Mouse (Mus musculus): ENCODE data around the gene Arhgap24.

Arhgap24 gene

DNA sequence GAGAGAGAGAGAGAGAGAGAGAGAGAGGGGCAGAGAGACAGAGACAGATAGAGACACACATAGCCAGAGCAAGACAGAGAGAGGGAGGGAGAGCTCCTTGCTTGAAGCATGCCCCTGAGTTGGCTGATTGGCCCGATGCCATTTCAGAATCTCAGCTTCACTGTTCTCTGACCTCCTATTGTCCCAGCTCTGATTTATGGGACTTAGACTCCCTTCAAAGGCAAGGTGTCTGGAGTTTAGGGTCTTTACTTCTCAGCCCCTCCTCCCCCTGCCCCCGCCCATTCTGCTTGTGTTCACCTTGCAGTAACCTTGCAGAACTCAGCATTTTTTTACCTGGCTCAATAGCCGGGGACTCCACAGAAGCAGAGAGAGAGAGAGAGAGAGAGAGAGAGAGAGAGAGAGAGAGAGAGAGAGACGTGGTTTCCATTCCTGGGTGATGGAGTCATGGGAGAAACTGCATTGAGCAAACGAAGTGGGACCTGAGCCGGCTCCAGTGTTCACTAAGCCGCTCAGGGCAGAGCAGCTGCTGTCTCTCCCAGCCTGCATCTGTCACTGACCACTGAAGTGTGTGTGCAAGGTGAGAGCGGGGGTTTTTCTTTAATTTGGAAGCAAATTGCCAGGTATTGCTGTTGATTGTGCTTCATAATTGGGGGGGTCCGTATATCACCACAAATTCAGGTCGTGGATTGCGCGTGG, 287.3 kb downstream of the Arhgap24 start:
- in situ Hi-C loops (cut with MboI; ENCODE audit: unreplicated experiment in 2 of 2): loop anchor here in 1 of 2 experiments (5.0 to 10.0 kb wide), 2 partner anchors 344 to 561 kb away; no protein-coding TSS in a partner anchor

DNA sequence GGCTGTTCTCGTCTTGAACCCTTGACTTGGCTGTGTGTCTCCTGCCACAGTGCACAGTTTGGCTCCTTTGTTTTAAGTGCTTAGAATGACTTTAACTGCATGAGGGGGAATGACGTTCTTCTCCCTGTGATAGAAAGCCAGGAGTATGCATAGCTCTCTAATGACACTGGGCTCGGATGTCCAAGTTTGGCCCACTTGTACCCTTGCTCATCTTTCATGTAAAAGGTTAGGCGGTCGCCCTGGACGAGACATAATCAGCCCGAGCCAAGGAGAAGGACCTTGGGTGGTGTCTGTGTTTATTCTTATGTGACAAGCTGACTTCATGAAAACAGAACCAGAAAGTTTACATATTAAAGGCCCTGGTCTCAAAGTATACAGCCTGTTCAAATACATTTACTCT, 289.4 kb downstream of the Arhgap24 start:
- in situ Hi-C loops (cut with MboI; ENCODE audit: unreplicated experiment in 2 of 2): no loop called here

DNA sequence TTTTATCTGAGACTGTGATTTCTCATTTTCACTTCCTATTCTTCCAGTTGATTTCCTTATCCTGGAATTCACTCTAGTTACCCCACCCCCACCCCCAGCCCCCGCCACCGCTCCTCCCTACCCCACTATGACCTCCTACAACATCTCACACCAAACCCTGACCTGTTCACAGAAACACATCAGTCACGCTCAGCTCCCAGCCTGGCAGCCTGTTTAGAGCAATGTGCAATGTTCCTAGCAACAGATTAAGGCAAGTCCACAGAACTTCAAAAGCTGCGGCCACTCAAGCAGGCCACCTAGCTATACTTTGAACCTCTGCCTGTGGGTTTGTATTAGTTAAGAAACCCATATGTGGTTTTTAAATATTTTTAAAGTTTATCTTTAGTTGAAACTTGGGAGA, 293.3 kb downstream of the Arhgap24 start:
- in situ Hi-C loops (cut with MboI; ENCODE audit: unreplicated experiment in 2 of 2): no loop called here

DNA sequence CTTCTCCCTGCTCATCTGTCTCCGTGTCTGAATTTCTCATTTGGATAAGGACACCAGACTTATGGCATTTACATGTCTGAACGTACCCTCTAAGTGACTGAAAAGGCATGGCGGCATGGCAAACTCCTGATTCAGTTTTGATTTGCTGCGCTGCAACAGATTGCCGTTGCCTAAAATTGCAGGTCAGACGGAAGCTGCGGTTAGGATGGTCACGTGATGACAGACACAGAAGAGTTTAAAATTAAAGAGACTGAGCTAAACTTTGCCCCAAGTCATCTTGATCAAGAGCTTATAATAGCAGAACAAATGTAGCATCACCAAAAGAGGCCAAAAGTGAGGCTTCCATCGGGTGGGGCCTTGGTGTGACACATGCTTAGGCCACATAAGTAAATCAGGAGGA, 296.1 kb downstream of the Arhgap24 start:
- in situ Hi-C loops (cut with MboI; ENCODE audit: unreplicated experiment in 2 of 2): no loop called here

DNA sequence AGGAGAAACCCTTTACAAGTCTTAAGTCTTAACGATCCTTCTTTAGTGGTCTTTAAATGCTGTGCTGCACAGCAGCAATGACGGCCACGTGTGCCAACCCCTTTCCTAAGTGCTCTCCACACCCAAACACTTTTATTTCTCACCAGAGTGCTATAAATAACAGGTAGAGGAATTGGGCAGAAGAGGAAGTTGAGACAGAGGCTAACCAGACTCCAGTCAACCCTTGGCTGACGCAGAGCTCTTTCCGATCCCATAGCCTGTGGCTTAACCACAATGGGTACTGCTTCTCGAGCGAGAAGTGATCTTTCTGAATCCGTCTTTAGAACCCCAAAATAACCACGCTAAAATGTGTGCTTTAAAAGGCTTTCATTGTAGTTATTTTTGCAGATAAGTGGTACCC, 296.7 kb downstream of the Arhgap24 start:
- in situ Hi-C loops (cut with MboI; ENCODE audit: unreplicated experiment in 2 of 2): no loop called here

DNA sequence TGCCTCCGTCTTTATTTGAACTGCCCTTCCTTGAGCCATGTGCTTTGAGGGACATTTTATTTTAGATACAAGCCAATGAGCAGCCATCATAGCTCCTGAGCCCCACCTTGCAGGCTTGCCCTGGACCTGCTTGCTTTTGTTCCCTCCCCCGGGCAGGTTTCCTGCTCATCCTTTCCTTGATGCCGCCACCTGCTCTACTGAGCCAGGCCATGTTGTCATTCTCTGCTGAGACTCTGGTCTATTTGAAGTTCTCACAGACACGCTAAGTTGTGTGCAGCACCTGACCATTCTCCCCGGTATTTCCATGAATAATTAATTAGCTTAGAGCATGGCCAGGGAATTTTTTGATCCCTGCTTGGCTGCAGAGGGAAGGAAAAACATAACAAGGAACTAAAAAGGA, 297.1 kb downstream of the Arhgap24 start:
- in situ Hi-C loops (cut with MboI; ENCODE audit: unreplicated experiment in 2 of 2): no loop called here

DNA sequence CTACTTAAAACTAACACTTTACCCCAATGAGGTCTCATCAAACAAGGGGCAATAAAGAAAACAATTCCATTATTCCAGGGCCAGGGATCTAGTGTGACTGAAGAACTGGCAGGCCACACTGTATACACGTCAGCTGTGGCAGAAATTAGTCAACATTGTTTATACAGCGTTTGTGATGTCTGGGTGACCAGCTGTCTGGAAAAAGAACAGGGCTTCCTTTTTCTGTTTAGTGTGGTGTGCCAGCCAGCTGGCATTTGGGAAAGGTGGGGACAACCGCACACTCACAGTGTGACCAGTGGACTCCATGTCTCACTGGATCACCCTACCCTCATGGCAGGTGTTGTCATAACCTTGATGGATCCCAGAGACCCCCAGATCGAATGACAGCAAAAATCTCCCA, 302.4 kb downstream of the Arhgap24 start:
- in situ Hi-C loops (cut with MboI; ENCODE audit: unreplicated experiment in 2 of 2): no loop called here

DNA sequence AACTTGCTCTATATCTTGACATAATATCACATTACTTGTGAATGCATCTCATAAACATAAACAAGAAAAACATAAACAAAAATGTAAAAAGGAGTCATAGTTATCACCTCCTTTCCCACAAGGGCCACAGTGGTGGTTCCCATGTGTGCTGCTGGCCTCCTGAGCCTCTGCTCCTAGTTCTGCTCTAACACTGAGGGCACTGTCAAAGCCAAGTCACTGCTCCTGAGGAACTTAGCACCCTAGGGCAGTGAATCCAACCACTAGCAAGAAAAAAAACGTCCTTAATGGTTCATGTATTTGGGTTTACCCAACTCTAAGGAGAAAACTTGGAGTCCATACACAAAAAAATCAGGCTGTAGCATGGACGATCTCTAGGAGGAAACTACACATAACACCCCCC, 304.9 kb downstream of the Arhgap24 start:
- in situ Hi-C loops (cut with MboI; ENCODE audit: unreplicated experiment in 2 of 2): loop anchor here in 1 of 2 experiments (5.0 kb wide), 1 partner anchor 56 kb away; no protein-coding TSS in a partner anchor

DNA sequence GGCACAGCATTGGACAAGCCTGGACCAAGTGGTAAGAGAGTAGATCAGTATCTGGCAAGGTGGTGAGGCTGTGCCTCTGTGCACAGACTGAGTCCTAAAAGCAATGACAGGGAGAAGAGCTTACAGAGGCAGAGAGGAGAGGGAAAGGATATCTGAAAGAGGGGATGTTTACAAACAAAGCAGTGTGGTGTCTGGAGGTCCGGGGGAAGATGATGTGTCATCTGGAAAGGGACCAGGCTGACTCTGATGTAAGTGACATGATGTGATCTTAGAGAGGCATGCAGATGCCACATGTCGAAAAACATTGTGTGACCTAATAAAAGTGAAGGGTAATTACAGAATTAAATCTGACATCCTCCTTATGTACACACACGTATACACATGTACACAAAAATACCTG, 307.2 kb downstream of the Arhgap24 start:
- in situ Hi-C loops (cut with MboI; ENCODE audit: unreplicated experiment in 2 of 2): loop anchor here in 1 of 2 experiments (5.0 kb wide), 1 partner anchor 54 kb away; no protein-coding TSS in a partner anchor

DNA sequence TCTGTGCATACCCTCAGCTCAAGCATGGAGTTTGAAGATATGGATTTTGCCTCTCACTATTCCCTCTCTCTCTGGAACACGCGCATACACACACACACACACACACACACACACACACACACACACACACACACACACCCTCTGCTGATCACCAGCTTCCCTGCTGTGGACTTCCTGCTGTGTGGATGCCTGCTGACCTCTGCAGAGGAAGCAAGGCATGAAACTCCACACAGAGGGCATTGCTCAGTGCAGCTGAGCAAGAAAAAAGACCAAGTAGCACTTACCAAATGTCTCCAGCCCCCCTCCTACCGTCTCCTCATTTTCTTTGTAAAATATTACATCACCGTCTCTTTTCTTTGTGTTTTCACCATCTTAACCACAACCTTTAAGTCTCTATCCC, 310.1 kb downstream of the Arhgap24 start:
- in situ Hi-C loops (cut with MboI; ENCODE audit: unreplicated experiment in 2 of 2): no loop called here

DNA sequence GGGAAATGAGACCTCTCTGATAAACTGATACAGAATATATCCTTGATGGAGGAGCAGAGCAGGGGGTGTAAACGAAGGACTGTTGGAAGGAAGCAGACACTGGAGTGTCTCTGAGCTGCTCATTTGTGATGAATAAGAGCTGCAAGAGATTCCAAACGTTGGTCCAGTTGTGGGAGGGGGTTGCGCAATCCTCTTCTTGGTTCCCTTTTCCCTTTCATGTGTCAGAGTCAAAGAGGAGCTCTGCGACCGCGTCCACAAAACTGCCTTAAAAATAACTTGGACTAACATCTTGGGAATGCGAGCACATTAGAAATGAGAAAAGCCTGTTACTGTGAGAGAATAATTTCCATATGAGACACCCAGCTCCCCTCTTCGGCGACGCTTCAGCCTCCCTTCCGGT, 312.3 kb downstream of the Arhgap24 start:
- in situ Hi-C loops (cut with MboI; ENCODE audit: unreplicated experiment in 2 of 2): no loop called here

DNA sequence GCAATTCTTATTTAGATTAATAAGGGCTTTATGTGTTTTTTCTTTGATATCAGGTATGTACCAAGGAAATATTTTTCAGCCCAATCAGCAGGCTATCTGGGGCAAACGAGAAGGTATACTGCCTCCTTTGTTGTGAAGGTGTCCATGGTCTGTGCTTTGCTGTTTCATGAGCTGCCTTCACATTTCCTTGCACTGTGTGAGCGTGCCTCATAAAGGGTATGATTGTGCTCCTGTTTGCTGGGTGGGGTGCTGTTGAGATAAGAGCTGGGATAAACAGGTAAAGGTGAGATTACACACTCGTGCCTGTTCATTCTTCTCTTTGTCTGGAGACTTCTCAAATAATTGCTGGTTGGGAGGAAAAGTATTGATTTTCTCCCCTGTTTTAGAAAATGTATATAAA, 320.3 kb downstream of the Arhgap24 start:
- in situ Hi-C loops (cut with MboI; ENCODE audit: unreplicated experiment in 2 of 2): no loop called here

DNA sequence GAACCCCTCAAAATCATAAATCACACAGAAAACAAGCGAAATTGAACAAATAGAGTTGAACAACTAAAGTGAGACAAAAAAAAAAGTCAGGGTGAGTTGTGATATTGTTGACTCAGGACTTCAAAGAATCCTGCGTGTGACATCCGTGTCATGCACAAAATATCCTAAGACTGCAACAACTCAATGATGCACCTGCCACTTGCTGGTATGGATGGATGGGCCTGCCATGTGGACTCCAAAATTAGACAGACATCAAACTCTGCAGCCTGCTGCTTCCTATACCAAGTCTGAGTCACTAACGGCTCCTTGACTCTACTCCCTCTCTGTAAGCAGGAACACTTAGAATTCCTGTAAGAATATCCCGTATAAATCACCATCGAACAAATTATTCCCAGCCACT, 321.6 kb downstream of the Arhgap24 start:
- in situ Hi-C loops (cut with MboI; ENCODE audit: unreplicated experiment in 2 of 2): no loop called here

DNA sequence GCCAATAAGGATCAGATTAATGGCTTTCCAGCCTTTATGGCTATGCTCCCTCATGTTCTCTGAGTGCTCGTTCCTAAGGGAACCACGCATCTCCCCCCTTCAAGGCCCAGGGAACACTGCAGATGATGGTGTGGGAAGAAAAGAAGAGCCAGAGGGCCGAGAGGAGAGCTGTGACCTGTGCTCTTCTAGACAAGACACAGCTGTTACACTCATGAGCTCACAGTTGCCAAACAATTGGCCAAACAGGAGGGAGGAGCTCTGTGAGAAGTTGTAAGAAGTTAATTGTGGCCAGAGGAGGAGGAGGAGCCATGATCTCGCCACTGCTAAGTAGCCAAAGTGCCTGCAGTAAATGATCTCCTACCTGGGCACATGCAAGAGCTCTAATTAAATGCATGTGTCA, 322.5 kb downstream of the Arhgap24 start:
- in situ Hi-C loops (cut with MboI; ENCODE audit: unreplicated experiment in 2 of 2): no loop called here

DNA sequence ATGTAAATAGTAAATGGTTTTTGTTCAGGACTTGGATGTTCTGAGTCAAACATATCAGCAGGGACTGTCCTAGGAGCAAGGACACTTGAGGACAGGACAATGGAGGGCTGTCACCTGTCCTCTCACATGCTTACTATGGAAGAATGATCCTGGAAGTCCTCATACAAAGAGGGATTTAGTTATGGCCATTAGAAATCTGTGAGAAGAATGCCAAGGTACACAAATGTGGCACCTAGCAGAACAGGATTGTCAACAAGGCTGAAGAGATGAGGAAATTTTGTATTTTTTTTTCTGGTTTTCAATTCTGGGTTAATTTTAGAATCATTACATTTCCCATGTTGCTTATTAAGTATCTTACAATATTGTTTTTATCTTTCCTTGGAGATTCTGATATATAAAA, 326.3 kb downstream of the Arhgap24 start:
- in situ Hi-C loops (cut with MboI; ENCODE audit: unreplicated experiment in 2 of 2): no loop called here

DNA sequence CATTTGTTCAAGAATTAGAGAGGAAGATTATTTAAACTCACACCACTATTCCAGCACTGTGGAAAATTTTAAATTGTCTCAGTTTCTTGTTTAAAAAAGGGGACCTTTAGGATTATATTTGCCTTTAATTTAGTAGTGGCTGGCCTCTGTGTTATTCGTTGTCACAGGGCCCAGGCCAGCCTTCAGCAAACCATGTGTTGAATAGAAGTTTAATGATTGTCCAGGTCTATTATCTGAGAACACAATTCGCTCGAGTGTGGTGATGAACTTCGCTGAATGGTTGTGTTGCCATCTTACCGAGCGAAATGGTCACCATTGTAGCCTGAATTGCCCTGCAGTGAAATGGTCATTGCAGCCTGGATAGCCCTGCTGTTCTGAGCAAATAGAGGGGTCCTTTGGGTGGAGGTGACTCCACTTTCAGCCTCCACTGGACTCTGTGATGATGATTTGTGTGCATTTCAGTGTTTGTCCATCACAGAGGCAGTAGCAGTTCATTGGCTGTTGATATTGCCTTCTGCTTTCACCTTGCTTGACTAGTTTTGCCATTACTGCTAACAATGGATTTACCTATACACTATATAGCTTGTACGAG, 329.3 kb downstream of the Arhgap24 start:
- in situ Hi-C loops (cut with MboI; ENCODE audit: unreplicated experiment in 2 of 2): no loop called here

DNA sequence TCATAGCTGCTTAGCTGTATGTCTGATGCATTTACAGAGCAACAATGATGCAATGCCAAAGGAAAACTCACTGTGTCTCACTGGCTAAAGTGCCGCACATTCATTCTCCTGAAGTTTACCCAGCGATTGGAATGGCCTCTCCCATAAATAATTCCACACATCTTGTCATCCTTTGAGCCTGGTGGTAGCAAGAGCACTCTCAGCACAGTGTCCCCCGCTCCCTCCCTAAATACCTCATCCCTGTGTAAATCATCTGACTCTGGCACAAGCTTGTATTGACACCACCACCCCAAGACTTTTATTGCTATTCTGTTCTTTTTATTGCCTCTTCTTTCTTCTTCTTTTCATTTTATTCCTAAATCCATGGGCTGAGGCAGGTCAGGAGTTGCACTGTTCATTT, 332.1 kb downstream of the Arhgap24 start:
- in situ Hi-C loops (cut with MboI; ENCODE audit: unreplicated experiment in 2 of 2): no loop called here

DNA sequence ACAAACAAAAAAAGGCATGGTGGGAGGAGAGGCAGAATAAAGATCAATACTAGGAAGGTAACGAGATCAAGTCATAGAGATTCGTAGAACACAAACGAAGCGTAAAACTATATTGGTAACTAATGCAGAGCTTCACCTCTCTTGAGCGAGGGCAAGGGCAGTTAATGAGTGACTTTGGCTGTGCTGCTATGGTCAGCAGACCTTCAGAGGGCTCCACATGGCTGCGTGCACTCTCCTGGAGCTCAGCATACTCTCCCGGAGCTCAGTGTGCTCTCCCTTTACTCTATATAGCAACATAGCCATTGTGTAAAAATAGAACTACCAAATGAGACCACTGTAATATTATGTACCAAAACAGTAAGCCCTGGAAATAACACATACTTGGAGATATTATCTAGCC, 336.4 kb downstream of the Arhgap24 start:
- in situ Hi-C loops (cut with MboI; ENCODE audit: unreplicated experiment in 2 of 2): no loop called here

DNA sequence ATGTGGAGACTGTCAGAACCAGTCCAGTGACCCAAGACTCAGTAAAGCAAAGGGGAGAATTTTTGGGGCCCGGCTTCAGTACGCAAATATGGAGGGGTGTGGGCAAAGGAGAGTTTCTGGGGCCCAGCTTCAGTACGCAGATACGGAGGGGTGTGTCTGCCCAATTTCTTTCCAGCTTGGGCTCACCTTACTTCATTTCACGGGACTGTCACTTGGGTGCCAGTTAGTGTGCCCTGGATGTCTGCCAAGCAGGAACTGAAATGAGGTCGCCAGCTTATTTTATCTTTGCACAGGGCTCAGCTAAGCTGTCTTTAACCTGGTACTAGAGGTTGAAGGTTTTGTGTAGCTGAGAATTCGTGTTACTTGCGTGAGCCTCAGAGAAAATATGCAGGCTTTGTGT, 344.3 kb downstream of the Arhgap24 start:
- in situ Hi-C loops (cut with MboI; ENCODE audit: unreplicated experiment in 2 of 2): no loop called here

DNA sequence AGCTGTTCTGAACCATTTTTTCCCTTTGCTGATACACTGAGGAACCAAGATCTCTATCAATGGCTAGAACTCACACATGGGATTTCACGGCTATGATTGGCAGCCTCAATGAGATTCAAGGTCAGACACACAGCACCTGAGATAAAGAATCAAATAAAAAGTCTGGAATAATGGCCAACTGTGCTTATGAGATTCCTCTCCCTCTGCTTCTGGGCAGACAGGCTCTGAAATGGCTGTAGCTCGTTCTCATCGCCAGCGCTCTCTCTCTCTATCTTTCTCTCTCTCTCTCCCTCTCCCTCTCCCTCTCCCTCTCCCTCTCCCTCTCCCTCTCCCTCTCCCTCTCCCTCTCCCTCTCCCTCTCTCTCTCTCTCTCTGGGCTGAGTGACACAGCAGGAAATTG, 357.9 kb downstream of the Arhgap24 start:
- in situ Hi-C loops (cut with MboI; ENCODE audit: unreplicated experiment in 2 of 2): no loop called here

DNA sequence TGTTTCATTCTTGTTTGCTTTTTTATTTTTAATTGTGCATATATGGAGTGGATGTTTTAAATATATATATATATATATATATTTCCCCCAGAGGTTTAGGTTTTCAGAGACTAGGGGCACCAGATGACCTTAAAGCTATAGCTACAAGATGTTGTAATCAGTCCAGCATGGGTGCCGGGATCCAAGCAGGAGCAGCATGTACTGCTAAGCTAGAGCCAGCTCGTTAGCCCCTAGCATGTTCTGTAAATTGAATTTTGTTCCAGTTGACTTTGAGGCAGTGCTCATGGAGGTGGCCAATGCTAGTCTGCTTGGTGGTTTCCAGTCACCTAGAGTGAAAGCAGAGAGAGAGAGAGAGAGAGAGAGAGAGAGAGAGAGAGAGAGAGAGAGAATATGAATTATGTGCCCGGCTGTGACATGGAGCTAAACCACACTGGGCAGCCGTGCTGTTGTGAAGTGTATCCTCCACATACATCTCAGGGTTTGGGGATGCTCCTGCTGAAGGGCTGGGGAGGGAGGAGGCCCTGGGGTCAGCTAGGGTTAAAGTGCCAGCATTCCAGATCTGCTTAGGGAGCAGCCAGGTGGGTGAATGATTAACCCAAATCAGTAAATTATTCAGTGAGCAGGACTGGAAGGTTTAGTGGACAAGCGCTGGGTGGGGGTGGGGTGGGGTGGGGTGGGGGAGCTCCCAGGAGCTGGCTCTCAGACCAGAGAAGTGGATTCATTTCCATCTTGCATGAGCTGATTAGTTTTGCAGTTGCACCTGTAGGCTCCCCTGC, 362.9 kb downstream of the Arhgap24 start:
- in situ Hi-C loops (cut with MboI; ENCODE audit: unreplicated experiment in 2 of 2): loop anchor here in 1 of 2 experiments (5.0 kb wide), 1 partner anchor 57 kb away; no protein-coding TSS in a partner anchor

Measured in v-Abl transformed pro-B cells (cell line).